Mouse (Mus musculus) testis, adult 2 months (tissue): Measurements from ENCODE around the gene Cntn2. TPM values are rescaled to one million over a fixed set of nuclear protein-coding genes. Genes with fewer than 3 reads are reported as not detected.

Experiments
- H3K27ac ChIP-seq: fragments of 200-500 bp; 2 replicates; pipeline ENCODE4 v1.5.1; 2012; ENCODE audit warnings: low read depth, low read length; ENCODE audit not compliant: control insufficient read depth, insufficient read depth
- H3K27me3 ChIP-seq: fragments of 200-500 bp; 2 replicates; pipeline ENCODE4 v1.6.1; 2012; ENCODE audit warnings: mild to moderate bottlenecking, low read length, moderate library complexity; ENCODE audit not compliant: control insufficient read depth, insufficient read depth
- H3K36me3 ChIP-seq: fragments of 200-500 bp; 2 replicates; pipeline ENCODE4 v1.6.1; 2012; ENCODE audit warnings: mild to moderate bottlenecking, low read length; ENCODE audit not compliant: control insufficient read depth, insufficient read depth
- H3K4me1 ChIP-seq: fragments of 200-500 bp; 2 replicates; pipeline ENCODE4 v1.6.1; 2012; ENCODE audit warnings: low read length; ENCODE audit not compliant: control insufficient read depth, insufficient read depth
- H3K4me3 ChIP-seq: fragments of 200-500 bp; 2 replicates; pipeline ENCODE4 v1.5.1; 2012; ENCODE audit warnings: low read depth, mild to moderate bottlenecking, low read length, moderate library complexity, mixed read lengths; ENCODE audit not compliant: control insufficient read depth
- CTCF ChIP-seq: fragments of 200-500 bp; IDR thresholded peaks from 2 replicates; pipeline ENCODE4 v1.5.1; 2012; ENCODE audit warnings: low read depth, mild to moderate bottlenecking, inconsistent platforms, low read length, moderate library complexity; ENCODE audit not compliant: control insufficient read depth, insufficient read depth, insufficient replicate concordance
- POLR2A ChIP-seq: fragments of 200-500 bp; IDR thresholded peaks from 2 replicates; pipeline ENCODE4 v1.6.1; 2012; ENCODE audit warnings: low read depth, mild to moderate bottlenecking, inconsistent platforms, low read length, moderate library complexity; ENCODE audit not compliant: control insufficient read depth
- polyA plus RNA-seq: library from polyadenylated mRNA; depleted of rRNA; stranded (reverse); fragments of >200 nt; gene quantifications from 2 replicates; pipeline ENCODE4 v1.2.3, GENCODE M21; 2012

The Cntn2 gene
- polyA plus RNA-seq, 1 experiment, result not detected

DNA sequence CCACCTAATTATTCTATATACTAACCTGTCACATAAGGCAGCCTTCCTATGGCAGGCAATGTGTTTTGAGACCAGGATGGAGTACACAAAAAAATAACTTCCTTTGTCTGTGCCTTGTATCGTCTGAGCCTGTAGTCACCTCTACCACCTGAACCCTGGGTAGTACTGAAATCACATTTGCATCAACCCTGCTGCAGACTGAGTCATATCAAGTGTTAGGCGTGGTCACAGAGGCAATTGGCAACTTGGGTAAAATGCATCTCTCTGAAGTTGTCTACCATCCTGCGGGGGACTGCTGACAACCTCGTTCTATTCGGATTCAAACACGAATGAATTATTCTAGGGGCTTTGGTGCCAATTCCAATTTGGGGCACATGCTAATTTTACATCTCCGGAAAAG, 37.0 kb upstream of the Cntn2 start:
- no peak for TF ChIP-seq POLR2A
- TF ChIP-seq CTCF, result no peak
- Histone ChIP-seq H3K4me1 (no peaks in the 10 kb centered on the region), H3K27ac (no peak overlapping the region), H3K36me3 (no peaks in the 10 kb centered on the region), H3K27me3 (no peaks in the 10 kb centered on the region), H3K4me3 (no peak overlapping the region)

DNA sequence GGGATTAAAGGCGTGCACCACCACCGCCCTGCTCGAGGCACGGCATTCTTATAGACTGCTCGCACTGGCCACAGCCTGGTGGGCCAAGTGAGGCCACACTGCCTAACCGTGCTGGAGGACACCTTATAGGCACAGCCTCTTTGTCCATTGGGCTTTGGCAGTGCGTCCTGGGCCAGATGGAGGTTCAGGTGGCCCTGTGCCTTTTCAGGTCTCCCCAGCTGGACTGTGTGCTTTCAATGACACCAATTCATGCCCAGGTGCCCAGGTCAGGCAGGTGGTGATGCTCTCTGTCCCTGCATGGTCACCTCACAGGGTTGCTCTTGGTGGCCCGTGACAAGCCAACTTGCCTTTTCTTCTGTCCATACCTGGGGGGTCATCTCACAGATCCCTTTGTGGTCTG, 33.8 kb upstream of the Cntn2 start:
- Histone ChIP-seq H3K27ac (no peak overlapping the region), H3K4me1 (no peaks in the 10 kb centered on the region), H3K36me3 (no peaks in the 10 kb centered on the region), H3K27me3 (no peaks in the 10 kb centered on the region), H3K4me3 (no peak overlapping the region)
- TF ChIP-seq POLR2A, result no peak
- TF ChIP-seq CTCF, result no peak

DNA sequence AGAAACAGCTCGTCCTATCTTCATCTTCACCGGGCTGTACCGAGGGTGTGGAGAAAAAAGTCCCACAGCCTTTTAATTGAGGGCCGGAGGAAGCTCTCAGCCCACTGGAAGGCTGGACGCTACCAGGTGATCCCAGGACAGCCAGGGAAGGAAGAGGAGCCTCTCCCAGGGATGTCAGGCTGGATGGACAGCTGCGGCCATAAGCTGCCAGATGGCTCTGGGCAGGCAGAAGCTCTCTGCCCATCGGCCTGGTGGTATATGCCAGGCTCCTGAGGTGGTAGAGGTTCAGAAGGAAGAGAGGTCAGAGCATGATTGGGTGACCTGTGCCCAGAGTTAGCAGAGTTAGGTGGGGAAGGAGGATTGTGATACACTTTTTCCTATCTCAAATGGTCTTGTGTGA, 29.8 kb upstream of the Cntn2 start:
- Histone ChIP-seq H3K27ac (no peak overlapping the region), H3K4me3 (no peak overlapping the region), H3K4me1 (no peaks in the 10 kb centered on the region), H3K36me3 (no peaks in the 10 kb centered on the region), H3K27me3 (no peaks in the 10 kb centered on the region)
- TF ChIP-seq CTCF (no peak), POLR2A (no peak)

DNA sequence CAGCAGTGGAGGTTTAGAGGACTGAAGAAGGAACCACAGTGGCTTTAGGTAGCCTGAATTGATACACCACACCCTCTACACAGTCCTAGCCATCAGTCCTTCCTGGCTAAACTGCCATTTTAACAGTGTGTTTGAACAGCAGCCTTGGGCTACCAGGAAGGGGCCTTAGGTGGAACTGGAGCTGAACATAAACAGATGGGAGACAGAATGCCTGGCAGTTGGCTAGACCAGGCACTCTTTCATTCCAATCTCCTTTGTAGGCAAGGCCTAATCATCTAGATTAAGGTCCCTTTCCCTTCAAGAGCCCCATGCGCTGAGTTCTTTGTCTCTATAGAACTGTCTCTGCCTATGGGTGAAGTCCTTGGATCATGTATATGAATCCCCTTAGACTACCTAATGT, 28.6 kb upstream of the Cntn2 start:
- no peak for TF ChIP-seq CTCF
- TF ChIP-seq POLR2A, result no peak
- Histone ChIP-seq H3K36me3 (no peaks in the 10 kb centered on the region), H3K27ac (no peak overlapping the region)

DNA sequence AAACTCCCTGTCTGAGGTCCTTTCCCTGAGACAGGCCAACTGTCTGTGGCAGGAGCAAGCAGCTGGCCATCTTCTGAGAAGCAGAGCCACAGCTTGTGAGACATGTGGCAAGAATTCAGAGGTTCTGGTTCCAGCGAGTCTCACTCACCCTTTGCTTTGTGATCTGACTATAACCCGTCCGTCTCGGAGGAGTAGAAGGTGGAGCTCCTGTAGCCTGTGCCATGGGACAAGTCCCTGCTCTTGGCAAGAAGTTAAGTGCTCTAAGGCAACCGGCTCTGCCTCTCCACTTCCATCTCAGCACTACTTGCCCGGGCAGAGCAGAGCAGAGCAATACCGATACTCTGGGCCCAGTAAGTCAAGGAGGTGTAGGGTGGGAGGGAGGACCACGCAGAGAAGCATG, 27.9 kb upstream of the Cntn2 start:
- TF ChIP-seq CTCF, result no peak
- TF ChIP-seq POLR2A, result no peak
- Histone ChIP-seq H3K4me3 (no peak overlapping the region), H3K36me3 (no peaks in the 10 kb centered on the region), H3K4me1 (no peaks in the 10 kb centered on the region), H3K27me3 (no peaks in the 10 kb centered on the region), H3K27ac (no peak overlapping the region)

More for the DNA sequence above, 28.6 kb upstream of the Cntn2 start:
- Histone ChIP-seq H3K4me1 (no peaks in the 10 kb centered on the region), H3K4me3 (no peak overlapping the region), H3K27me3 (no peaks in the 10 kb centered on the region)

DNA sequence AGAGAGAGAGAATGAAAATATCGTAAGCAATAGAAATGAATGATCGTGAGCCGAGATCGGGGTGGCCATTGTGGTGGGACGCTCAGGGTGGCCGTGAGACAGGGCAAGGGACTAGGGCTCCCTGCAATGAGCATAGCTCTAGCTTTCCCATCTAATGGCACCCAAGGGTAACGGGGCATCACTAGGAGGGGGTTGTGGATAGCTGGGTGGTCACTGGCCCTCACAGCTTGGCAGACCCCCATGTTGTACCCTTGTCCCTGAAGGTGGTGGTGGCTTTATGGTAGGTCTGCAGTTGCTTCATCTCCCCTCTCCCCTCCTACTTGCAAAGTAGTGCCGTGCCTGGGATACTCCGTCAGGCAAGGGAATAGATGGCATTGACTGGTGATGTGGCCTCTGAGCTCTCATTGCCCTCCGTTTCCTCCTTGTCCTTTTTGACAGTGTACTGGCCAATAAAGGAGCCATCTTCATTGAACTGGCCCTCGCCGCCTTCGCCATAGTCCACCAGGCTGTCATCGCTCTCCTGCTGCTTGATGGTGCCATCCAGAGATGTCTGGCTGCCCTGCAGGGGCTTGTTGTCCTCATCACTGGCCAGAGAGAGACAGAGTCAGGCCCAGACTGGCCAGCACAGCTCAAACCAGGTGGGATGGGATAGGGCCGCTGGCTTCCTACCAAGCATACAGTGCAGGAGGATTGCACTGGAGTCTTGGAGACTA, 27.2 kb upstream of the Cntn2 start:
- H3K27me3 ChIP-seq, result no peaks in the 10 kb centered on the region
- no peaks in the 10 kb centered on the region for H3K4me1 ChIP-seq
- H3K27ac ChIP-seq, result no peak overlapping the region
- no peaks in the 10 kb centered on the region for H3K36me3 ChIP-seq
- no peak overlapping the region for H3K4me3 ChIP-seq
- TF ChIP-seq POLR2A, result no peak

DNA sequence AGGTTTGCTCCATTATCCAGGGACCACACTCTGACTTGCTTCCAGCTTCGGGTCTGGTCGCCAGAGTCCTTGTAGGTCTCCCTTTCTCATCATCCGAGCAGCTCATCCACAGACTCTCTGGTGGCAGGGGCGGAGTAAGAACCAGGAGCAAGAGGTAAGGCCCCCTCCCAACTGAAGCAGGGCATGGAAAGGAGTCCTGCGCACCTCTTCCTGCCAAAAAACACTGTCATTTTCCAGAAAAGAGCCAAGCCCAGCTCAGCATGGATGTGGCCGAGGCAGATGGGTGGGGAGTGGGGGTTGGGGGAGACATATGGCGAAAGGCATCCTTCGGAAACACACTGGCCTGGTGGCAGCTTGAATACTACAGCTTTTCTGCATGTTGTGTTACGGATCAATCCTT, 26.5 kb upstream of the Cntn2 start:
- no peaks in the 10 kb centered on the region for H3K27me3 ChIP-seq
- H3K4me3 ChIP-seq, result no peak overlapping the region
- H3K4me1 ChIP-seq, result no peaks in the 10 kb centered on the region
- H3K27ac ChIP-seq, result no peak overlapping the region
- H3K36me3 ChIP-seq, result no peaks in the 10 kb centered on the region
- TF ChIP-seq CTCF (no peak), POLR2A (no peak)
